Mouse (Mus musculus) testis, adult 2 months (tissue): ENCODE results near the gene Nav2.

Source experiments
- CTCF ChIP-seq: fragments of 200-500 bp; IDR thresholded peaks from 2 replicates; pipeline ENCODE4 v1.5.1; 2012; ENCODE audit warnings: low read depth, mild to moderate bottlenecking, inconsistent platforms, low read length, moderate library complexity; ENCODE audit not compliant: control insufficient read depth, insufficient read depth, insufficient replicate concordance
- POLR2A ChIP-seq: fragments of 200-500 bp; IDR thresholded peaks from 2 replicates; pipeline ENCODE4 v1.6.1; 2012; ENCODE audit warnings: low read depth, mild to moderate bottlenecking, inconsistent platforms, low read length, moderate library complexity; ENCODE audit not compliant: control insufficient read depth

GRCm38 (mm10) chr7:48982573-48982972 is 74.1 kb downstream of the Nav2 start:
- TF ChIP-seq CTCF: no peak
- no peak for TF ChIP-seq POLR2A
